10 mouse cellular contexts compared by ENCODE assay signal in the genomic region with DNA sequence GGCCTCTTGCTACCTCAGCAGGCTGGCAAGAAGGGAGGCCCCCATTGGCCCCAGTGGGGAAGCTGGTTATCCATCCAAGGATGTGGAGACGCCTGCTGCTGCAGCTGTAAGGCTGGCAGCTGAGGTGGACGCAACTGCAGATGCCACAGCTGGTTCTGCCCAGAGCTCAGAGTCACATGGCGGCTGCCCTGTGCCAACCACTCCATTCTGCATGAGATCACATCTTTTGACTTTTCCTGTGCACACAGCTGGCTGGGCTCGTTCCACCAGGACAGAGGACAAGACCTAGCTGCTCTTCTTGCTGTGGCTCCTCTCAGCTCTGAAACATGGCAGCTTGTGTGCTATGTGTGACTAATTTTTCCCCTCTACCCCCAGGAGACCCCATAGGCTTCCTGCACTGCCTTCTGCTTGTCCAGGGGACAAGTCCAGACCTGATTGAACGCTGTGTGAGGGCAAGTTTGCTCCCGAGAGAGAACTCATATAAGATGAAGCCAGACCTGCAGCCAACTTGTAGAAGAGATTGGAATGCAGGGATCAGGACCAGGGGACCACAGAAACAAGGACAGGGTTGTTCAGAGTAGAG. TPM values are rescaled to one million over a fixed set of nuclear protein-coding genes. Genes with fewer than 3 reads are reported as not detected.
A peak's percentile ranks its signal among the peaks of the same experiment; 100 is the strongest.
DNase-seq lines count a peak whose midpoint lies in the region; ATAC-seq and TF ChIP-seq lines count a peak whose summit lies in the region.
"Had no signal": no experiment of that assay in that cellular context is flagged by ENCODE, and none has a peak within 500 bp of the region (broad histone marks: within the 10 kb centered on the region; RNA-seq: fewer than 3 reads in every experiment).

No protein-coding gene starts in this region.

- no peaks in the 10 kb centered on the region for H3K36me3 ChIP-seq in intestine, postnatal 0 days (ENCODE audit: control insufficient read depth, insufficient read depth)
- H3K36me3 ChIP-seq in intestine, embryonic 15.5 days, result no peaks in the 10 kb centered on the region
- no peaks in the 10 kb centered on the region for H3K36me3 ChIP-seq in hindbrain, embryonic 12.5 days
- H3K36me3 ChIP-seq in midbrain, embryonic 14.5 days (ENCODE audit: control insufficient read depth, insufficient read depth, low read length), result no peaks in the 10 kb centered on the region
- no peaks in the 10 kb centered on the region for H3K36me3 ChIP-seq in liver, embryonic 12.5 days

- H3K9me3 ChIP-seq in intestine, postnatal 0 days (ENCODE audit: control insufficient read depth), result 0 out of 2 replicates have a peak, but pooled peaks cover 5% of the 10 kb centered on the region
- no peaks in the 10 kb centered on the region for H3K9me3 ChIP-seq in intestine, embryonic 15.5 days
- no peaks in the 10 kb centered on the region for H3K9me3 ChIP-seq in hindbrain, embryonic 12.5 days (replicated peaks)
- H3K9me3 ChIP-seq in midbrain, embryonic 14.5 days (ENCODE audit: control insufficient read depth, low read length), result peaks cover 3% of the 10 kb centered on the region; the same call in 1 of the 2 replicates
- H3K9me3 ChIP-seq in liver, embryonic 12.5 days (replicated peaks), result no peaks in the 10 kb centered on the region

- H3K4me3 ChIP-seq in intestine, postnatal 0 days (ENCODE audit: low read depth, low read length), result no peak overlapping the region
- no peak overlapping the region for H3K4me3 ChIP-seq in intestine, embryonic 15.5 days (replicated peaks)
- H3K4me3 ChIP-seq in hindbrain, embryonic 12.5 days, result no peak overlapping the region
- no peak overlapping the region for H3K4me3 ChIP-seq in midbrain, embryonic 14.5 days (replicated peaks; ENCODE audit: low read depth, low read length)
- no peak overlapping the region for H3K4me3 ChIP-seq in liver, embryonic 12.5 days
- H3K4me3 ChIP-seq: heart, adult 2 months; megakaryocyte, embryonic 14.5 days had no signal

- 0 out of 2 replicates have a peak, but pooled peaks have one; percentile 22 for ATAC-seq in intestine, postnatal 0 days
- ATAC-seq in intestine, embryonic 15.5 days, result no peak
- ATAC-seq in hindbrain, embryonic 12.5 days (ENCODE audit: low FRiP score), result 0 out of 2 replicates have a peak, but pooled peaks have one; percentile 11
- no peak for ATAC-seq in midbrain, embryonic 14.5 days (ENCODE audit: low FRiP score, low TSS enrichment)
- ATAC-seq in liver, embryonic 12.5 days, result no peak

- 63% methylated on average over 6 of the region's 6 CpGs for WGBS in intestine, postnatal 0 days
- WGBS in intestine, embryonic 15.5 days, result 76% methylated on average over 6 of the region's 6 CpGs
- 56% methylated on average over 6 of the region's 6 CpGs for WGBS in hindbrain, embryonic 12.5 days
- 72% methylated on average over 6 of the region's 6 CpGs for WGBS in midbrain, embryonic 14.5 days
- WGBS in liver, embryonic 12.5 days (ENCODE audit: insufficient replicate concordance), result 55% methylated on average over 6 of the region's 6 CpGs

- no peak overlapping the region for H3K27ac ChIP-seq in intestine, postnatal 0 days (ENCODE audit: low read depth, low read length)
- H3K27ac ChIP-seq in intestine, embryonic 15.5 days, result no peak overlapping the region
- peak overlapping the region; percentile 78; the same call in 1 of the 2 replicates for H3K27ac ChIP-seq in hindbrain, embryonic 12.5 days
- H3K27ac ChIP-seq in midbrain, embryonic 14.5 days (replicated peaks; ENCODE audit: low read depth, low read length), result peak overlapping the region; percentile 90
- H3K27ac ChIP-seq in liver, embryonic 12.5 days, result no peak overlapping the region
- H3K27ac ChIP-seq: heart, adult 2 months had no signal

- no peaks in the 10 kb centered on the region for H3K27me3 ChIP-seq in intestine, postnatal 0 days (replicated peaks; ENCODE audit: control insufficient read depth, insufficient read depth, low read length)
- H3K27me3 ChIP-seq in intestine, embryonic 15.5 days (replicated peaks), result no peaks in the 10 kb centered on the region
- no peaks in the 10 kb centered on the region for H3K27me3 ChIP-seq in hindbrain, embryonic 12.5 days
- H3K27me3 ChIP-seq in midbrain, embryonic 14.5 days (ENCODE audit: control insufficient read depth, insufficient read depth, low read length), result no peaks in the 10 kb centered on the region
- H3K27me3 ChIP-seq in liver, embryonic 12.5 days (replicated peaks), result 0 out of 2 replicates have a peak, but pooled peaks cover 5% of the 10 kb centered on the region
- H3K27me3 ChIP-seq: megakaryocyte, embryonic 14.5 days had no signal

- no peak overlapping the region for H3K4me2 ChIP-seq in intestine, postnatal 0 days (replicated peaks; ENCODE audit: low read depth)
- H3K4me2 ChIP-seq in intestine, embryonic 15.5 days (replicated peaks), result no peak overlapping the region
- H3K4me2 ChIP-seq in hindbrain, embryonic 12.5 days (replicated peaks), result no peak overlapping the region
- H3K4me2 ChIP-seq in midbrain, embryonic 14.5 days (ENCODE audit: low read length), result no peak overlapping the region
- H3K4me2 ChIP-seq in liver, embryonic 12.5 days, result no peak overlapping the region

- no peak for TF ChIP-seq CTCF in intestine, postnatal 0 days (IDR thresholded peaks at IDR 0.05; ENCODE audit: low read depth)

- peak; percentile 62 for DNase-seq in adipocyte (ENCODE audit: low spot score)
- peak; percentile 15 for DNase-seq in midbrain, embryonic 14.5 days
- no peak for DNase-seq in kidney, postnatal 25 days
- DNase-seq: heart, adult 2 months; kidney, postnatal 14 days had no signal

- H3K9ac ChIP-seq in intestine, postnatal 0 days (ENCODE audit: low read depth, low read length), result no peak overlapping the region
- no peak overlapping the region for H3K9ac ChIP-seq in intestine, embryonic 15.5 days
- H3K9ac ChIP-seq in hindbrain, embryonic 12.5 days, result no peak overlapping the region
- H3K9ac ChIP-seq in midbrain, embryonic 14.5 days (replicated peaks; ENCODE audit: low read length), result no peak overlapping the region
- no peak overlapping the region for H3K9ac ChIP-seq in liver, embryonic 12.5 days

- no peaks in the 10 kb centered on the region for H3K4me1 ChIP-seq in intestine, postnatal 0 days (replicated peaks; ENCODE audit: control insufficient read depth, insufficient read depth, low read length)
- 0 out of 2 replicates have a peak, but pooled peaks cover 4% of the 10 kb centered on the region for H3K4me1 ChIP-seq in intestine, embryonic 15.5 days (replicated peaks)
- peaks cover 25% of the 10 kb centered on the region for H3K4me1 ChIP-seq in hindbrain, embryonic 12.5 days
- peaks cover 25% of the 10 kb centered on the region for H3K4me1 ChIP-seq in midbrain, embryonic 14.5 days (ENCODE audit: control insufficient read depth, insufficient read depth, low read length)
- H3K4me1 ChIP-seq in liver, embryonic 12.5 days, result no peaks in the 10 kb centered on the region
- H3K4me1 ChIP-seq: megakaryocyte, embryonic 14.5 days had no signal

RNA-seq across cellular contexts. Expression of a gene that starts 34.4 kb away (rescaled TPM):
- polyA plus RNA-seq in intestine, postnatal 0 days (2015; fragmentation: Nextera tagmentation; extraction: Ambion mirVana), result 5.6 and 6.1 TPM in 2 replicates
- 4.4 and 4.5 TPM in 2 replicates for polyA plus RNA-seq in intestine, embryonic 15.5 days (2015; fragmentation: Nextera tagmentation; extraction: Ambion mirVana)
- polyA plus RNA-seq in hindbrain, embryonic 12.5 days (2016; fragmentation: Nextera tagmentation; extraction: Ambion mirVana), result 3.2 and 3.6 TPM in 2 replicates
- 4.0 and 4.2 TPM in 2 replicates for polyA plus RNA-seq in midbrain, embryonic 14.5 days (2014; fragmentation: Nextera tagmentation; extraction: Ambion mirVana)
- polyA plus RNA-seq in liver, embryonic 12.5 days (2016; fragmentation: Nextera tagmentation; extraction: Ambion mirVana), result 0.68 and 0.78 TPM in 2 replicates

Comparison
In these comparisons a context has a peak if more than half of its experiments do, and no peak if none do; other contexts are left out.
1. ATAC-seq: peak in intestine, postnatal 0 days (single experiment) and hindbrain, embryonic 12.5 days (single experiment); none in intestine, embryonic 15.5 days (single experiment), midbrain, embryonic 14.5 days (single experiment) and liver, embryonic 12.5 days (single experiment).
2. H3K27ac ChIP-seq: peak in hindbrain, embryonic 12.5 days (single experiment) and midbrain, embryonic 14.5 days (single experiment); none in intestine, postnatal 0 days (single experiment), intestine, embryonic 15.5 days (single experiment) and liver, embryonic 12.5 days (single experiment).
3. DNase-seq: peak in adipocyte (single experiment) and midbrain, embryonic 14.5 days (single experiment); none in kidney, postnatal 25 days (0 of 2).